Mouse (Mus musculus): Measurements from ENCODE around the gene 0610010K14Rik.

GRCm38 (mm10) chr11:70251853-70252252, 14.1 kb upstream of the 0610010K14Rik start:
- no peak for TF ChIP-seq ETS1 (conservative IDR thresholded peaks at IDR 0.05; ENCODE audit: low read depth, low read length)
- no peak for TF ChIP-seq CTCF (conservative IDR thresholded peaks at IDR 0.05 in 1 of 2, IDR thresholded peaks at IDR 0.05 in 1 of 2; ENCODE audit: low read depth in 2 of 2, low read length in 2 of 2)
- TF ChIP-seq POLR2A (IDR thresholded peaks at IDR 0.05; ENCODE audit: low read depth, low read length), result no peak
- no peak for TF ChIP-seq USF1 (IDR thresholded peaks at IDR 0.05; ENCODE audit: low read depth, low read length)
- TF ChIP-seq EP300 (IDR thresholded peaks at IDR 0.05; ENCODE audit: low read length), result no peak

Data from CH12.LX (cell line).